Mouse (Mus musculus) left cerebral cortex, adult 8-10 months (tissue): ENCODE measurements around the gene Ebpl. TPM values are rescaled to one million over a fixed set of nuclear protein-coding genes. Genes with fewer than 3 reads are reported as not detected.

Experiments used
- total RNA-seq, 4 experiments: library from RNA; stranded (reverse); gene quantifications; 2 replicates each; pipeline ENCODE4 v1.2.4; 2022

The Ebpl gene
- total RNA-seq, 4 experiments from 2014 or later, result 3.4 to 5.1 (median 4.3) TPM

Other genes with a start within 250 kb of the Ebpl start
- 10 to 100 TPM; 50.2 to 62.0 (median 57.5) TPM for gene Sacs, start 222.0 kb downstream of the Ebpl start, total RNA-seq
- under 1 TPM in 3 of 4 experiments, not detected in 1; 0.11 to 0.33 (median 0.21) TPM for gene Sgcg, start 101.9 kb downstream of the Ebpl start, total RNA-seq
- gene Arl11, start 50.7 kb downstream of the Ebpl start, total RNA-seq, result 1 to 10 TPM in 3 of 4 experiments, under 1 TPM in 1; 0.32 to 3.3 (median 1.7) TPM
- gene Kpna3, start 79.4 kb upstream of the Ebpl start, total RNA-seq, result 10 to 100 TPM; 68.2 to 76.2 (median 72.4) TPM
- 10 to 100 TPM; 45.0 to 56.5 (median 50.8) TPM for gene Spryd7, start 196.4 kb upstream of the Ebpl start, total RNA-seq
- 10 to 100 TPM; 13.6 to 15.4 (median 14.6) TPM for gene Trim13, start 237.8 kb upstream of the Ebpl start, total RNA-seq
- gene Kcnrg, start 247.0 kb upstream of the Ebpl start, total RNA-seq, result 1 to 10 TPM in 1 of 4 experiments, under 1 TPM in 3; 0.42 to 1.2 (median 0.72) TPM